Mouse (Mus musculus) kidney, postnatal 0 days (tissue): Measurements from ENCODE around the gene Gm11168. TPM values are rescaled to one million over a fixed set of nuclear protein-coding genes. Genes with fewer than 3 reads are reported as not detected.
A peak's percentile ranks its signal among the peaks of the same experiment; 100 is the strongest.
"Not testable (repeated sequence)": the region's sequence is repeated elsewhere in the genome, so short reads cannot be mapped to it uniquely, and the experiment has no call there.

Source experiments
- ATAC-seq: fragments of 200-750 bp; cut with Nextera tagmentation; replicated peaks from 2 replicates; pipeline ENCODE4 v1.8.0; 2017; ENCODE audit warnings: low read depth, moderate number of reproducible peaks, moderate TSS enrichment, moderate library complexity; ENCODE audit not compliant: low FRiP score
- DNase-seq: peaks from one replicate; pipeline ENCODE4 v3.0.0-alpha.2; 2016; ENCODE audit warnings: low spot score
- H3K27ac ChIP-seq: fragments of 300-500 bp; sonication (generic); 2 replicates; pipeline ENCODE4 v1.5.1; 2014; ENCODE audit warnings: mild to moderate bottlenecking
- H3K27me3 ChIP-seq: fragments of 300-500 bp; sonication (generic); 2 replicates; pipeline ENCODE4 v1.6.1; 2014; ENCODE audit warnings: low read length, mixed read lengths; ENCODE audit not compliant: insufficient read depth
- H3K36me3 ChIP-seq: fragments of 300-500 bp; sonication (generic); 2 replicates; pipeline ENCODE4 v1.6.1; 2014; ENCODE audit warnings: low read length, mixed read lengths; ENCODE audit not compliant: insufficient read depth
- H3K4me1 ChIP-seq: fragments of 300-500 bp; sonication (generic); replicated peaks from 2 replicates; pipeline ENCODE4 v1.6.1; 2014; ENCODE audit warnings: antibody characterized with exemption, low read length, mixed read lengths; ENCODE audit not compliant: insufficient read depth
- H3K4me2 ChIP-seq: fragments of 300-500 bp; sonication (generic); 2 replicates; pipeline ENCODE4 v1.6.1; 2014; ENCODE audit warnings: mild to moderate bottlenecking, low read length, moderate library complexity, mixed read lengths
- H3K4me3 ChIP-seq: fragments of 300-500 bp; sonication (generic); replicated peaks from 2 replicates; pipeline ENCODE4 v1.5.1; 2014; ENCODE audit warnings: low read depth, low read length
- H3K9ac ChIP-seq: fragments of 300-500 bp; sonication (generic); 2 replicates; pipeline ENCODE4 v1.6.1; 2014; ENCODE audit warnings: low read depth, low read length
- H3K9me3 ChIP-seq: fragments of 300-500 bp; sonication (generic); replicated peaks from 2 replicates; pipeline ENCODE4 v1.6.1; 2016; ENCODE audit warnings: low read length, inconsistent platforms, mixed read lengths
- WGBS: fragments of 180-500 bp; shearing (Covaris S2); extraction: QIAGEN DNeasy Blood & Tissue Kit; methylation state at CpG from one replicate; pipeline ENCODE4 v1.1.7; 2014; 5-methylcytosine and 5-hydroxymethylcytosine counted together
- polyA plus RNA-seq: library from polyadenylated mRNA; unstranded; fragments of >200 nt; fragmentation: Nextera tagmentation; extraction: Ambion mirVana; gene quantifications from 2 replicates; pipeline ENCODE4 v1.2.1, GENCODE M21; 2015

Gm11168 gene
- polyA plus RNA-seq, 1 experiment from 2014 or later: not detected

DNA sequence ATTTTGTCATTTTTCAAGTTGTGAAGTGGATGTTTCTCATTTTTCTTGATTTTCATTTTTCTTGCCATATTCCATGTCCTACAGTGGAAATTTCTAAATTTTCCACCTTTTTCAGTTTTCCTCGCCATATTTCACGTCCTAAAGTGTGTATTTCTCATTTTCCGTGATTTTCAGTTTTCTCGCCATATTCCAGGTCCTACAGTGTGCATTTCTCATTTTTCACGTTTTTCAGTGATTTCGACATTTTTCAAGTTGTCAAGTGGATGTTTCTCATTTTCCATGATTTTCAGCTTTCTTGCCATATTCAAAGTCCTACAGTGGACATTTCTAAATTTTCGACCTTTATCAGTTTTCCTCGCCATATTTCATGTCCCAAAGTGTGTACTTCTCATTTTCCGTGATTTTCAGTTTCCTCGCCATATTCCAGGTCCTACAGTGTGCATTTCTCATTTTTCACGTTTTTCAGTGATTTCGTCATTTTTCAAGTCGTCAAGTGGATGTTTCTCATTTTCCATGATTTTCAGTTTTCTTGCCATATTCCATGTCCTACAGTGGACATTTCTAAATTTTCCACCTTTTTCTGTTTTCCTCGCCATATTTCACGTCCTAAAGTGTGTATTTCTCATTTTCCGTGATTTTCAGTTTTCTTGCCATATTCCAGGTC, 21.0 kb downstream of the Gm11168 start:
- not testable (repeated sequence) for H3K9ac ChIP-seq, H3K4me2 ChIP-seq, H3K36me3 ChIP-seq, H3K27me3 ChIP-seq, H3K4me3 ChIP-seq, ATAC-seq, H3K4me1 ChIP-seq, H3K27ac ChIP-seq, H3K9me3 ChIP-seq, DNase-seq
- WGBS: 68% methylated on average over 15 of the region's 16 CpGs

DNA sequence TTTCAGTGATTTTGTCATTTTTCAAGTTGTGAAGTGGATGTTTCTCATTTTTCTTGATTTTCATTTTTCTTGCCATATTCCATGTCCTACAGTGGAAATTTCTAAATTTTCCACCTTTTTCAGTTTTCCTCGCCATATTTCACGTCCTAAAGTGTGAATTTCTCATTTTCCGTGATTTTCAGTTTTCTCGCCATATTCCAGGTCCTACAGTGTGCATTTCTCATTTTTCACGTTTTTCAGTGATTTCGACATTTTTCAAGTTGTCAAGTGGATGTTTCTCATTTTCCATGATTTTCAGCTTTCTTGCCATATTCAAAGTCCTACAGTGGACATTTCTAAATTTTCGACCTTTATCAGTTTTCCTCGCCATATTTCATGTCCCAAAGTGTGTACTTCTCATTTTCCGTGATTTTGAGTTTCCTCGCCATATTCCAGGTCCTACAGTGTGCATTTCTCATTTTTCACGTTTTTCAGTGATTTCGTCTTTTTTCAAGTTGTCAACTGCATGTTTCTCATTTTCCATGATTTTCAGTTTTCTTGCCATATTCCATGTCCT, 21.8 kb downstream of the Gm11168 start, which contains the start of gene Gm10717:
Gm10717 (plus strand) TSS at position 506 of the 556 bp plus-strand sequence.
- not testable (repeated sequence) for H3K9me3 ChIP-seq, H3K36me3 ChIP-seq, H3K4me2 ChIP-seq, H3K4me1 ChIP-seq, H3K27me3 ChIP-seq, ATAC-seq, H3K4me3 ChIP-seq, H3K9ac ChIP-seq, DNase-seq, H3K27ac ChIP-seq
- 73% methylated on average over 12 of the region's 12 CpGs for WGBS

- not testable (repeated sequence) for H3K9ac ChIP-seq, H3K27ac ChIP-seq, H3K27me3 ChIP-seq, H3K4me2 ChIP-seq, DNase-seq, H3K4me1 ChIP-seq, ATAC-seq, H3K4me3 ChIP-seq, H3K9me3 ChIP-seq, H3K36me3 ChIP-seq
- WGBS: 59% methylated on average over 4 of the region's 6 CpGs
Measured at GRCm38 (mm10) chr9:3025653-3026052, 22.5 kb downstream of the Gm11168 start.

DNA sequence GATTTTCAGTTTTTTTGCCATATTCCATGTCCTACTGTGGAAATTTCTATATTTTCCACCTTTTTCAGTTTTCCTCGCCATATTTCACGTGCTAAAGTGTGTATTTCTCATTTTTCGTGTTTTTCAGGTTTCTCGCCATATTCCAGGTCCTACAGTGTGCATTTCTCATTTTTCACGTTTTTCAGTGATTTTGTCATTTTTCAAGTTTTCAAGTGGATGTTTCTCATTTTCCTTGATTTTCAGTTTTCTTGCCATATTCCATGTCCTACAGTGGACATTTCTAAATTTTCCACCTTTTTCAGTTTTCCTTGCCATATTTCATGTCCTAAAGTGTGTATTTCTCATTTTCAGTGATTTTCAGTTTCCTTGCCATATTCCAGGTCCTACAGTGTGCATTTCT, 23.0 kb downstream of the Gm11168 start:
- not testable (repeated sequence) for H3K4me1 ChIP-seq, H3K27me3 ChIP-seq, ATAC-seq, H3K9me3 ChIP-seq, H3K4me3 ChIP-seq, H3K27ac ChIP-seq, H3K4me2 ChIP-seq, DNase-seq, H3K36me3 ChIP-seq, H3K9ac ChIP-seq
- 80% methylated on average over 5 of the region's 5 CpGs for WGBS

GRCm38 (mm10) chr9:3026741-3027140, 23.6 kb downstream of the Gm11168 start:
- not testable (repeated sequence) for ATAC-seq, H3K9me3 ChIP-seq, DNase-seq, H3K9ac ChIP-seq, H3K27ac ChIP-seq, H3K27me3 ChIP-seq, H3K4me1 ChIP-seq, H3K4me2 ChIP-seq, H3K4me3 ChIP-seq, H3K36me3 ChIP-seq
- WGBS: 66% methylated on average over 9 of the region's 9 CpGs

DNA sequence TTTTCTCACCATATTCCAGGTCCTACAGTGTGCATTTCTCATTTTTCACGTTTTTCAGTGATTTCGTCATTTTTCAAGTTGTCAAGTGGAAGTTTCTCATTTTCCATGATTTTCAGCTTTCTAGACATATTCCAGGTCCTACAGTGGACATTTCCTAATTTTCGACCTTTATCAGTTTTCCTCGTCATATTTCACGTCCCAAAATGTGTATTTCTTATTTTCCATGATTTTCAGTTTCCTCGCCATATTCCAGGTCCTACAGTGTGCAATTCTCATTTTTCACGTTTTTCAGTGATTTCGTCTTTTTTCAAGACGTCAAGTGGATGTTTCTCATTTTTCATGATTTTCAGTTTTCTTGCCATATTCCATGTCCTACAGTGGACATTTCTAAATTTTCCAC, 24.1 kb downstream of the Gm11168 start:
- H3K9ac ChIP-seq, H3K4me2 ChIP-seq, H3K4me1 ChIP-seq, H3K27me3 ChIP-seq, H3K27ac ChIP-seq, ATAC-seq, H3K9me3 ChIP-seq, H3K4me3 ChIP-seq, H3K36me3 ChIP-seq: not testable (repeated sequence)
- DNase-seq: peak; percentile 38
- 71% methylated on average over 9 of the region's 9 CpGs for WGBS

GRCm38 (mm10) chr9:3029276-3030000, 26.3 kb downstream of the Gm11168 start:
- H3K4me2 ChIP-seq, H3K36me3 ChIP-seq, H3K9ac ChIP-seq, H3K4me3 ChIP-seq, ATAC-seq, H3K4me1 ChIP-seq, H3K27ac ChIP-seq, H3K9me3 ChIP-seq, DNase-seq, H3K27me3 ChIP-seq: not testable (repeated sequence)
- 65% methylated on average over 12 of the region's 16 CpGs for WGBS

GRCm38 (mm10) chr9:3030677-3031318, 27.7 kb downstream of the Gm11168 start:
- not testable (repeated sequence) for H3K9me3 ChIP-seq, H3K36me3 ChIP-seq, H3K4me1 ChIP-seq, H3K4me2 ChIP-seq, H3K9ac ChIP-seq, H3K27me3 ChIP-seq, H3K27ac ChIP-seq, ATAC-seq, H3K4me3 ChIP-seq
- DNase-seq: peak; percentile 89
- WGBS: 63% methylated on average over 2 of the region's 10 CpGs

DNA sequence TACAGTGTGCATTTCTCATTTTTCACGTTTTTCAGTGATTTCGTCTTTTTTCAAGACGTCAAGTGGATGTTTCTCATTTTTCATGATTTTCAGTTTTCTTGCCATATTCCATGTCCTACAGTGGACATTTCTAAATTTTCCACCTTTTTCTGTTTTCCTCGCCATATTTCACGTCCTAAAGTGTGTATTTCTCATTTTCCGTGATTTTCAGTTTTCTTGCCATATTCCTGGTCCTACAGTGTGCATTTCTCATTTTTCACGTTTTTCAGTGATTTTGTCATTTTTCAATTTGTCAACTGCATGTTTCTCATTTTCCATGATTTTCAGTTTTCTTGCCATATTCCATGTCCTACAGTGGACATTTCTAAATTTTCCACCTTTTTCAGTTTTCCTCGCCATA, 31.2 kb downstream of the Gm11168 start, which contains the start of gene Gm17535:
Gm17535 (plus strand) TSS at position 301 of the 400 bp plus-strand sequence.
- H3K36me3 ChIP-seq: not testable (repeated sequence)

More for the DNA sequence above, 31.2 kb downstream of the Gm11168 start, which contains the start of gene Gm17535:
- no CpG with 5 or more reads among the region's 8 CpGs for WGBS
- H3K9ac ChIP-seq, H3K4me3 ChIP-seq, H3K27ac ChIP-seq, H3K4me2 ChIP-seq, H3K9me3 ChIP-seq, H3K4me1 ChIP-seq, DNase-seq, H3K27me3 ChIP-seq, ATAC-seq: not testable (repeated sequence)
